Mouse (Mus musculus) left cerebral cortex, adult 6 months (tissue): ENCODE results near the gene Ppm1b. TPM values are rescaled to one million over a fixed set of nuclear protein-coding genes. Genes with fewer than 3 reads are reported as not detected.

ENCODE experiments used
- long read RNA-seq, 2 experiments: library from polyadenylated mRNA; unstranded; transcript quantifications; one replicate each; pipeline ENCODE4 v2.0.0; 2019 to 2020
- polyA plus RNA-seq: library from polyadenylated mRNA; unstranded; fragments of <200 nt; fragmentation: Nextera tagmentation; gene quantifications from 2 replicates; pipeline ENCODE4 v1.2.3, GENCODE M21; 2021

Ppm1b gene
- 17.1 and 73.0 TPM in 2 replicates for polyA plus RNA-seq
- long read RNA-seq, experiment 1, partial matches to known transcripts: 42 of 50 reads
- long read RNA-seq, experiment 1, other reads (novel, unspliced or antisense): 2 of 50 reads
- long read RNA-seq, experiment 2, partial matches to known transcripts: 10 of 33 reads
- long read RNA-seq, experiment 2, other reads (novel, unspliced or antisense): 22 of 33 reads

GRCm38 (mm10) chr17:84956441-84956840 lies at the start of gene Ppm1b:
Gene Ppm1b, plus strand, starts transcription at chr17:84956741.

GRCm38 (mm10) chr17:85028093-85028739 lies 71.7 kb downstream of the Ppm1b start, which contains the start of gene Slc3a1:
Gene Slc3a1, plus strand, starts transcription at chr17:85028376.

Other genes starting within 250 kb of the Ppm1b start
- gene Lrpprc, start 166.0 kb upstream of the Ppm1b start, polyA plus RNA-seq: 14.9 and 18.9 TPM in 2 replicates
- gene Slc3a1, start 71.6 kb downstream of the Ppm1b start, polyA plus RNA-seq: 0.05 TPM in 1 of 2 replicates, not detected in the other
- gene Prepl, start 133.5 kb downstream of the Ppm1b start, polyA plus RNA-seq: 121 and 207 TPM in 2 replicates
- 11.2 and 12.5 TPM in 2 replicates for gene Camkmt, start 133.8 kb downstream of the Ppm1b start, polyA plus RNA-seq